Mouse (Mus musculus): ENCODE data around the gene Ncoa6.

Gene Ncoa6

DNA sequence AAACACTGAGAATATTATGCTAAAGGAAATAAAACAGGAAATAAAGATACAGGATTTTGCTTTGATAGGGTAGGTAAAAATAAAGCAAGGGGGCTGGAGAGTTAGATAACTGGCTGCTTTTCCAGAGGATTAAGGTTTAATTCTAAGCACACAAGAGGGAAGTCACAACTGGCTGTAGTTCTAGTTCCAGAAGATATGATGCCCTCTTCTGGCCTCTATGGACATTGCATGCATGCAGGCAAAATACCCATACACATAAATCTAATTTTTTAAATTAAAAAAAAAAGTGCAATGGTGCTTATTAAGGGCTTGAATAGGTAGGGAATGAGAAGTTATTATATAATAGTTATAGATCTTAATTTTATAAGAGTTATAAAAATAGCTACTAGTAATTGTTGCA, 37.2 kb downstream of the Ncoa6 start:
- peak in 1 of 2 experiments; percentile 11 for DNase-seq (ENCODE audit: low spot score in 2 of 2)

DNA sequence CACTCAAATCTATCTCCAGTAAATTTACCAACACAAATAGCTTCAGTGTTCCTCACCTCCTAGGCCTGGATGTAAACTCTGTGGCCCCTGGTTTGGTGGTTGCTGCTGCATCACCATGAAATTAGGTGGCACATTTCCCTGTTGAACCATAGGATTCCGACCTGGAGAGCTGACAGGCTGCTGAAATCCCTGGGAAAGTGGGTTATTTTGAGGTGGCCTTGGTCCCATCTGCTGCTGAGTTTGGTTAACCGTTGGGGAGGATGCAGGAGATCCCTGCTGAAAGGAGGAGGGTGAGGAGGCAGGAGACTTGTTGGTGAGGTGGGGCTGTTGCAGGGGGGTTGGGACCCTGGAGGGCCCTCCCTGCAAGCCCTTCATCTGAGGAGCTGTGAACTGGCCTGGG, 52.8 kb downstream of the Ncoa6 start:
- DNase-seq (ENCODE audit: low spot score in 2 of 2), result no peak

DNA sequence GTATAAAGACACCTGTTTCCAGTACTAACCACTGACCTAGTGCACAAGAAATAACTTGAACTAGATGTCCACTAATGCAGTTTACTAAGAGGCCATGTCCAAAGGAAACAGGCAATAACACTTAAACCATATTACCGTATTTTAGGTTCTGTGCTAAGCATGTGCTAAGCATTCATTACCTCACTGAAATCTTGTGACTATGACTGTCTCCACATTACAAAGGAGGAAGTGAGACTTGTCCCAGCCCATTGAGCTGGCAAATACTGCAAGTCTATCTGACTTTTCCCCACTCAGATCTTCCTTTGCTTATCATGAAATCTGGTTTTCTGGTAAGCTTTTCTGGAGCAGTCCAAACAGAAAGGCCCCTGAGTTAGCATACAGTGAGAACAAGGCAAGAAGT, 69.1 kb downstream of the Ncoa6 start:
- DNase-seq (ENCODE audit: low spot score in 2 of 2), result no peak

DNA sequence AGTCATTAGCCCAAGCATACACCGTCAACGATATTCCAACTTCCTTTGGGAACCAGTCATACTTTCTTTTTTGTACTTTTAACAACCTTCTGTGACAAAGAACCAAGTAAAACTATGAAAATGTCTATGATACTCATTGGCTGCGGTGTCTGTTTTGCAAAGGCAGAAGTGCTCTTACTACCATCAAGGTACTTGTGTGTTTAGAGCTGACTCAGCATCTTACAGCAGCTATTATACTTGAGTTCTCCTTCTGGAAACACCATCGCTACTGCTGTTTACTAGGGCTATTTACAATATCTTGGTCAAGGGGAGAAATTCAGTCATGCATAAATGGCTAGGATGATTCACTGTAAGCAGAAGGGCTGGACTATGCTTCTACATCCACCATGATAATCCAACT, 71.8 kb downstream of the Ncoa6 start:
- DNase-seq (ENCODE audit: low spot score in 2 of 2), result no peak

DNA sequence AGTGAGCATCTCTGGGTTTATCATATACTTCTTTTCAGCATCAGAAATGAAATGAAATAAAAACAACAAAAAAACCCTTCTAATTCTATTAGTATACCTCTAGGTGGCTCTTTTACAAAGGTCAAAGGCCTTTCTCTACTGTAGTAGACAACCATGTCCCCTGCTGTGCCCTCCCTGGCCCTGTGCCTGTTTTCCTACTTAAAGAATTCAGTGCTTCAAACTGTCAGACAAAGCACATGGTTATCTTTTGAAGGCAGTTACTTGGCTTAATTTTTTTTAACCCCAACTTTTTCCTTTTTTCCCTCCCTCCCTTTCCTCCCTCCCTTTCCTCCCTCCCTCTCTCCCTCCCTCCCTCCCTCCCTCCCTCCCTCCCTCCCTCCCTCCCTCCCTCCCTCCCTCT, 73.4 kb downstream of the Ncoa6 start:
- DNase-seq (ENCODE audit: low spot score in 2 of 2), result no peak

DNA sequence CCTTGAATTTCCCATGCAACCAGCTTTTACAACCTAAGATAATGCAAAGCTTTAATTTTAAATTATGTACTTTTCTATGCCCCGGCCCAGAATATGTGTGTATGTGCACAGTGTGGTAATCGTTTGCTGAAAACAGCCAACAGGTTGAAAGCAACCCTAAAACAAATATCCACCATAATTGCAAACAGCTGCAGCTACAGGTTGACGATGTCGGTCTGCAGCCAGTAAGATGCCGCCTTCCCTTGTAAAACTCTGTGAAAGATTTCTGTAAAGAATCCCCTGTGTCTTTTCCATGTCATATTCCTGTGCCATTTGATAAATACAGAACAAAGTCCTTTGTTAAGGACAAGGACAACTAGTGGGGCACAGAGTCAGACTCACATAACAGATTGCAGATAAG, 79.1 kb downstream of the Ncoa6 start:
- DNase-seq (ENCODE audit: low spot score in 2 of 2), result no peak

DNA sequence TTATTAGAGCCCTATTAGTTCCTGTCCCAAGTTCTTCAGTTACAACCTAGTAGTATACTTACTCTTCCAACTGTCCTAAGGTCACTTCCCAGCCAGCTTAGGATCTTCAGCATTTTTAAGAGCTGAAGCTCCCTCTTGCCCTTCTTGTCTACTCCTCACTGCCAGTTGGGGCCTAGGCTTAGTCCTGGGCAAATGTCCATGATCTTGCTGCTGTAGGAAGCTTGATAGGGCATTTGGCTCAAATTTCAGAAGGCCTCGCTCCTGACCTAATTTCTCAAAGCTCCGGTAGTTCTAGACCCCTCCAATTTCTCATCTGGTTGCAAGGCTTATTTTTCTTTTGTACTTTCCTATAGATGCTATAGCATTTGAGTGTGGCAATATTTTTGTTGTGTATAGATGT, 85.1 kb downstream of the Ncoa6 start:
- no peak for DNase-seq (ENCODE audit: low spot score in 2 of 2)

DNA sequence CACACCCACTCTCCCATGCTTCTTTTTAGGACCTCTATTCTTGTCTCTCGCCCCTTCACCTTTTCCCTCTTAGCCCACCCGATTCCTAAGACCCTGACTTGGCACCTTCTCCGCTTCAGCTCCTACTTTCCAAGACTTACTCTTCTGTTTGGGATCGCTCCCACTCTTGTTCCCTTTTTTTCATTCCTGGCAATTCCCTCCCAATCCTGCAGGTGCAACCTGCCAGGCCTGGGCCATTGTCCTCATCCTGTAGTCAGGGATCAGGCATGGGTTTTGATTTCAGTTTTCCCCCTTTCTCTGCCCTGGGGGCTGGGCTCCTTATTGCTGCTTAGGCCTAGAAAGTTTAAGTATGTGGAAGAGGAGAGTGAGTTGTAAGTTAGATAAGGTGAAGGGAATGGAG, 86.6 kb downstream of the Ncoa6 start:
- DNase-seq (ENCODE audit: low spot score in 2 of 2), result no peak

DNA sequence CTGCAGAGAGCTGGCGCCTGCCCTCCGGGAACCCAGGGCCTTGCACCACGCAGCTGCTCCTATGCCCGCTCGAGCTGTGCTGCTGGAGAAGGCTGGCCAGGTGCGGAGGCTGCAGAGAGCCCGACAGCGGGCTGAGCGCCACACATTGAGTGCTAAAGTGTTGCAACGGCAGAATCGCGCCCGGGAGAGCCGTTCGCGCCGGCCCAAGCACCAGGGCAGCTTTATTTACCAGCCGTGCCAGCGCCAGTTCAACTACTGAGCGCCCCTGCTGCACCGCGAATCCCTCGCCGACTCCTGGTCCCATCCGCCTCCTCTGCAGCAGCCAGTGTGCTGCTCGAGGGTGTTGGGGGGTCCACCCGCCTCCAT, 87.2 kb downstream of the Ncoa6 start:
- DNase-seq (ENCODE audit: low spot score in 2 of 2), result no peak

DNA sequence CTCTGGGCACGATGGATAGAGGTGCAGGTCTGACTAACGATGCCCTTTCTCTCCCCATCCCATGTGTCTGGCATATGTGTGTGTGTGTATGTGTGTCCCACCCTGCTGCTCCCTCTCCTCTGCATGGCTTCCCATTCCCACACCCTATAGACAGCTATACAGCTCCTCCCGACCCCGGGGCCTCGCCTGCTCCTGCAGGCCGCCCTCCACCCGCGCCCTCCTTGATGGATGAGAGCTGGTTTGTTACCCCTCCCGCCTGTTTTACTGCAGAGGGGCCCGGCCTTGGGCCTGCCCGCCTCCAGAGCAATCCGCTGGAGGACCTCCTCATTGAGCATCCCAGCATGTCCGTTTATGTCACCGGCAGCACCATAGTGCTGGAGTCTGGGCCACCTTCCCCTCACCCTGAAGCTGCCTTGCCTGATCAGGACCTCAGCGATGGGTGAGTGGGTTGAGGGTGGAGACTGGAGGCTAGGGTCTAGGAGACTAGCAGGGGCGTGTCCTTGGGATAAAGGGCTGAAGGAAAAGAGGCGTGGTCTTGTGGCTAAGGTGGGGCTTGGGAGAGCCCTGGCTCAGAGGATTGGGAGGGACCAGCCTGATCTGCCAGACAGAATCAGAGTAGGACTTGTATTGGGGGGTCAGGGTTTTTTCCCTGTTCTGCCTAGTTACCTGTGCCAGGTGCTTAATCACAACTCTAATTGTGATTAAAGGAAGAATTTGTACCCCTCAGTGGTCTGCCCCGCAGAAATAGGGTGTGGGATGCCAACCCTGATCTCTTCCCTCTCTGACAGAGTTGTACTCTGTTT, 87.8 kb downstream of the Ncoa6 start:
- DNase-seq (ENCODE audit: low spot score in 2 of 2), result no peak

DNA sequence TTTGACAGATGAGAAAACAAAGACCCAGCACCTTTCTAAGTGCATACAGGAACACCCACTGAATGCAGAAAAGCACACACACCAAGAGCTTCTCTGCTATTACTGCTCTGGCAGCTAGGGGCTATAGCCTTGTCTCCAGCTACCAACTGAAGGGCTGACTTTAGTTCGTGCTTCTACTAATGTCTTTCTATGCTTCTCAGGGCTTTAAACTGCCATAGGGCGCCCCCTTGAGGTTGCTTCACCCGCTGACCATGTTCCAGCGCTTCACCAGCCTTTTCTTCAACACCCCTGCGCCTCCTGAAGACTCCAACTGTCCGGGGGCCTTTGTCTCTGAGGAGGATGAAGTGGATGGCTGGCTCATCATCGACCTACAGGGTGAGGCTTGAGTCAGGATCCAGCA, 88.6 kb downstream of the Ncoa6 start:
- DNase-seq (ENCODE audit: low spot score in 2 of 2), result peak; percentile 63 to 77

DNA sequence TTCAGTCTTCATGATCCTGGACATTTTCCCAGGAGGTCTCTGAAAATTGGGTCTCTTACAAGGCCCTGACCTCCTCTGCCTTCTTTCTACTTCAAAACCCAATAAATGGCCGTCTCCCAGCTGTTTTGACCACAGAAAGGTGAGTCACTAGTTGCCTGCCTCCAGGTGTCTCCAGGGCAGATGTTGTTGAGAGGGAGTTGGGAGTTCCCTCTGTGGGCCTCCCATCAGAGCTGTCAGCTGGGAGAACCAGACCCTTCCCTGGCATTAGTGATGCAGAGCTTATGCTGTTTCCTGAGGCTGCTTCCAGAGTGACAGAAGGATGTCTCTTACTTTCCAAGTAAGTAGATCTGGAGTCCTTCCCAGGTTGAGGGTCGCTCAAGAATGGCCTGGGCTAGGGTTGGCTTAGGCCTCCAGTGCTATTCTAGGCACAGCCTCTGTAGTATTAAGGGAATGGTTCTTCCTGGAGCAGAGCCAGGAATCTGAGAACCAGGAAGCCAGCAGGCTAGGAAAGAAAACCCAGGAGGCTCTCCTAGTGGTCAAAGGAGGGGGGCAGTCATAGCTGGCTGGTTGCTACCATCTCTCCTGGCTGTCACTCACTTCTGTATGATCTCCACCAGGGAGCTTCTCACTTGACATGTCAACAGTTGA, 90.8 kb downstream of the Ncoa6 start:
- DNase-seq (ENCODE audit: low spot score in 2 of 2), result no peak

DNA sequence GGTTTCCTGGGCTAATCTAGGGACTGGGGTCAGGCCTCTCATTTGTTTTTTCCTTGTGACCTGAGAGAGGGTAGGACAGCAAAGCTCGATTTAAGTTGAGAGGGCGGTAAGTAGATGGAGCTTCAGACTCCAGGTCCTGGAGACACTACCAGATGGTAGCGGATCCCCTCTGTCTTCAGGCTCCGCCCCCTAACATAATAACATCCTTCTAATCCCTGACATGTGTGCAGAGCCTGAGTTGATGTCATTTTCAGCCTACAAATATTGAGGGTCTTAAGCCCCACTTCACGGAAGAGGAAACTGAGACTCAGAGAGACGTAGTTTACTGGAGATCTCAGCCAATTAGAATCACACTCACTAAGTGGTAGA, 91.4 kb downstream of the Ncoa6 start:
- DNase-seq (ENCODE audit: low spot score in 2 of 2), result no peak

DNA sequence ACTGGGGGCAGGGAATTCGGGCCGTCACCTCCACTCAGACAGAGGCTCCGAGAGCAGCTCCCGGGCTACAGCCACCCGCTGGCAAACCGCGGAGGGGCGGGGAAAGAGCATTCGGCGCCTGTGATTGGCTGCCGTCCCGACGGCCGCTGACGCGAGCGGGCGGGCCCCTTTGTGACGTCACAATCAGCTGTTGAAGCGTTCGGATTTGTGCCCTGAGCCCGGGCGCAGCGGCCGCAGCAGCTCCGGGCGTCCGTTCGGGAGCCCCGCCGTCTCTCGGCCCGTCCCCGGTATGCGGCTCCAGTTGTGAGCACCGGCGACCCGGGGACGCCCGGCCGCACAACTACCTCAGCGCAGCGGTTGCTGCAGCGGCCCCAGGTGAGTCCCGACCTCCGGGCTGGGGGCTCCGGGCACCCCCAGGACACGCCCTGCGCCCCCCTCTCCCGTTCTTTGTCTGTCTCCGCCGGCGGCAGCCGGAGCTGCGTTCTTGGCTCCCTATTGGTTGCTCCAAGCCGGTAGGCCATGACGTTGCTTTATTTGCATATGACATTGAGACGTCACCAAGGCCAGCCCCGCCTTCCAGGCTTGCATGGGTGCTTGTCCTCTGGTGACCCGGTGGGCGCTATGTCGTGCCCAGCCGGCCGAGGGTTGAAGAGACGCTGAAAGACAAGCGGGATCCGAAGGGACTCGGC, 91.9 kb downstream of the Ncoa6 start:
- DNase-seq (ENCODE audit: low spot score in 2 of 2), result peak; percentile 96

DNA sequence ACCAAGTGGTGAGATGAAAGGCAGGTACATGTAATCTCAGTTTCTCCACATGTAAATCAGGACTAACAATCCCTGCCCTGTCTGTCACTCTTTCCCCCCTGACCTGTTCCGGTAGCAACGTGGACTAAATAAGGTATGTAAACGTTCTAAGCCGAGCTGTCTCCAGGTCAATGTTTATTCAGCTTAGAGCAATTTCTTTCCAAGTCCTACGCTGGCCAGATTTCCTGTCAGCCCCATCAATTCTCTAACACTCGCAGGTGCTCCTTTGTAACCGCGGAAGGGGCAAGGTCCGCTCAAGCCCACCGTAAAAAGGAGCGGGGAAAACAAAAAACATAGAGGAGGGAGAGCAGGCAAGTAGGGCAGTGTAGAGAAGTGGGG, 92.6 kb downstream of the Ncoa6 start:
- no peak for DNase-seq (ENCODE audit: low spot score in 2 of 2)

DNA sequence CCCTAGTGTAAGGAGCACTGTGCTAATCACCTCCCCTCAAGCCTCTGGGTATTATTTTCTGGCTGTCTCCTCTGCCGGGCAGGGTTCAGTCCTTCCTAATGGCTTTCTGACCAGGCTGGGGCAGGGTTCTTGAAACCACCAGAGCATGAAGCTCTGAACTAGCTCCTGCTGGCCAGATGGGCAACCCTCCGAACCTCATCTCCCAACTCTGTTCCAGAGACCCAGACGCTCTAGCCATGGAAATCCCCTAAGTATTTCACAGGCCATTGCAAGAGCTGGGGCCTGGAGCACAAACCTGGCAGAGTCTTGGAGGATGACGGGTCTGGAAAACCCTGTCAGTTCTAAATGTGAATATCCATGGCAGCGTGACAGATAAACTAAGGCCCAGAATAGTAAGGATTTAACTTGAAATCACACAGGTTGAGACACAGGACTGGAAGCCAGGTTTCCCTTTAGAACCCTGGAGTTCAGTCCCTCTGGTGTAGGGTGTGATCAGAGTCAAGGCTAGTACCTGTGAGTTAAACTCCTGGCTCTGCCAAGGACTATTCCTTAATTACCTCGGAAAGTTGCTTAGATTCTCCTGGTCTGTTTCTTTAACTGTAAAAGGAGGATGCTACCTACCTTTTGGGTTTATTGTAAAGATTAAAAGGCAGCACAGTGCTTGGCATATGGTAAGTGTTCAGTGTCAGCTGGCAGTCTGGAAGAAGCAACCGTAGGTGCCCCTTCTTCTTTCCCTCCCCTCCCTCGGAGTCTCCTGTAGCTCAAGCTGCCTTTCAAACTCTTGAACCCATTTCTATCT, 93.2 kb downstream of the Ncoa6 start, which contains the start of gene Trp53inp2:
TSS of gene Trp53inp2 (plus strand) at position 799 of the 799 bp plus-strand sequence.
- no peak for DNase-seq (ENCODE audit: low spot score in 2 of 2)

DNA sequence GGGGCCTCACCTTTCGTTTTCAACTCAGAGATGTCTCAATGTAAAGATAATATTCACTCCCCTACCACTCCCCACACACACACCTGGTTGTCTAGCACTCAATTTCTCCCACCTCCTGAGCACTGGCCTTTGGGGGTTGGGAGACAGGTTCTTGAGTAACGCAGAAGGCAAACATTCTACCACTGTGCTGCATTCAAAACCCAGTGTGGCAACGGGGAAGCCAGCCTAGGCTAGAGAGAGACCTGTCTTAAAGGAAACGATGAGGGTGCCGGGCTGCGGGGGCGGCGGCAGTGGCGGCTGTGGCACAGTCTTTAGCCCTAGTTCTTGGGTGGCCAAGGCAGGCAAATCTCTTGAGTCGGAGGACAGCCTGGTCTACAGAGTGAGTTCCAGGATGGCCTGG, 97.5 kb downstream of the Ncoa6 start:
- no peak for DNase-seq (ENCODE audit: low spot score in 2 of 2)

DNA sequence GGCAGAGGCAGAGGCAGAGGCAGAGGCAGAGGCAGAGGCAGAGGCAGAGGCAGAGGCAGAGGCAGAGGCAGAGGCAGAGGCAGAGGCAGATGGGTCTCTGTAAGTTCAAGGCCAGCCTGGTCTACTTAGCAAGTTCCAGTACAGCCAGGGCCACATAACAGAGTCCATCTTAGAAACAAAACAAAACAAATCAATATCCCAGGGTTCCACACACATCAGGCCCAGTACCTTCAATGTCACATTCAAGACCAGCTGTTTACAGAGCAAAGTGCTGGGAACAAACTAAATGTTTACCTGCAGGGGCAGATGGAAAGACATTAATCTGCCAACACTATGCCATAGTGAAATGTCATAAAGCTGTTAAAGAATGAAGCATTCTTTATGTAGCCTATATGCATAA, 99.2 kb downstream of the Ncoa6 start:
- no peak for DNase-seq (ENCODE audit: low spot score in 2 of 2)

DNA sequence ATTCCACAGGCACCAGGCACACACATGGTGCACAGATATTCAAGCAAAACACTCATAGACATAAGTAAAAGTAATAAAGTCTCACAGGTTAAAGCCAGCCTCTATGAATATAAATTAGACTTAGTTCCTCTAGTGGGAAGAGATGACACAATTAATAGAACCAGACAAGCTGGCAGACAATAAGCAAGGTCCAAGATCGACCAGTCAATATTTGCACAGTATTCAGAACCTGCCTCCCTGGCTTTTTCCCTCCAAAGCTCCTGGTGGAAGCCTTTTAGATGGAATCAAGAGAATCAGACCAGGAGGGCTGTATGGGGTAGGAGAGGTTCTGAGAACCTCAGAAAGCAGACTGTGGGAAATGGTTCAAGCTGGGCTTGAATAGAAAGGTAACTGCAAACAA, 99.8 kb downstream of the Ncoa6 start:
- DNase-seq (ENCODE audit: low spot score in 2 of 2), result no peak

DNA sequence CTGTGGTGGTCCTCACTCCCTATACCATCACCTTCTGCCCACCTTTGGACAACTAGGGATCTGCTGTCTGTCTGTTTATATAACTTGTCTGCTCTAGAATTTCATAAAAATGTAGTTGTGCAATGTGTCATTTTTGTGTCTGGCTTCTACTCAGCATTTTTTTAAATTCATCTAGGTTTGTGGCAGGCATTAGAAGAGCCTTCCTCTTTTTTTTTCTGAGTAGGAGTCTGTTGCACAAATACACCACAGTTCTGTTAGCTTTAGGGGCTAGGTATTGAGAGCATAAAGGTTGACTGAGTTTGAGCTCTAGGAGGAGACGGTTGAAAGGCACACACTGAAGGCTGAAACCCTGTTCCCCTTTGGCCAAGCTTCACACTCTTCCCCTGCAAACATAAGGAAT, 100.4 kb downstream of the Ncoa6 start:
- DNase-seq (ENCODE audit: low spot score in 2 of 2), result no peak

DNA sequence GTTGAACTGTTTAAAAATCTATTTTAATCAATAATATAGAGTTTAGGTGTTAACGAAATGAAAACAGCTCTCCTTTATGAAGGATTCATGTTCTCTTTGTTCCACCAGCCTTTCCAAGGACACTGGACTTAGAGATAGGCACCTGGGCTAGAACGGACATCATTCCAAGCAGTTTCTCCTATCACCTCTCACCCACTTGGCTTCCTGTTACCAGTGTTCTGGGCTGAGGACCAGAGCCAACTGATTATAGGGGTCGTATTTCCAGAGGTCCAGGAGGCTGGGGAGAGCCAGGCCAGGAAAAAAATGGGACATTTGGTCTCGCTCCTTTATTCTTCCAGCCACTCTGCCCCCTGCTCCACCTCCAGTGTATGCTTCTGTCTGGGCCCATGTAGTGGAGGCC, 101.2 kb downstream of the Ncoa6 start:
- DNase-seq (ENCODE audit: low spot score in 2 of 2), result no peak

DNA sequence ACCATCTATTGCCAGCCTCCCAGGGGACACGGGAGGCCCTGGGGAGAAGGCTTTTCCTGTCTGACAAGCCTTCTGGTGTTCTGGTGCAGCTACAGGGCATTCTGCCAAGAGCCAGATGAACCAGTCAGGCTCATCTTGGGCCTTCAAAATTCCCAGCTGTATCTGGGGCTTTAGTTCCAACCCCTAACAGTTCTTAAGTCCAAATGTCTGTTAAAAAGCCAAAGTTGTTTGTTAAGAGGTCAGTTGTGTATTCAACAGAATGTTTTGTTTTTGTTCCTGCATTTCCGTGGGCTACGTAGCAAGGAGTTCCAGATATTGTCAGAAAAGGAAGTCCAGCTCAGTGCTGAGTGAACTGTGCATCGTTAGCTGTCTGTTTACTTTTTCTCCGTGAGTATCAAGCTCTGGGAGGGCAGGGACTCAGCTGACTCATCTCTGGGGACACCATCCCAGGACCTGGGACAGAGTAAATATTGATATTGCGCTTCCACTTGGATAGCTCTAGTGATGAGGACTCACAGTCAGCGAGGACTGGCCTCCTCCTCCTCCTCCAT, 104.3 kb downstream of the Ncoa6 start:
- DNase-seq (ENCODE audit: low spot score in 2 of 2), result no peak

Data from spleen, postnatal 14 days (tissue).